Mouse (Mus musculus): ENCODE measurements around the gene Kif27.
A peak's percentile ranks its signal among the peaks of the same experiment; 100 is the strongest.
"Not testable (repeated sequence)": the region's sequence is repeated elsewhere in the genome, so short reads cannot be mapped to it uniquely, and the experiment has no call there.

Kif27 gene

DNA sequence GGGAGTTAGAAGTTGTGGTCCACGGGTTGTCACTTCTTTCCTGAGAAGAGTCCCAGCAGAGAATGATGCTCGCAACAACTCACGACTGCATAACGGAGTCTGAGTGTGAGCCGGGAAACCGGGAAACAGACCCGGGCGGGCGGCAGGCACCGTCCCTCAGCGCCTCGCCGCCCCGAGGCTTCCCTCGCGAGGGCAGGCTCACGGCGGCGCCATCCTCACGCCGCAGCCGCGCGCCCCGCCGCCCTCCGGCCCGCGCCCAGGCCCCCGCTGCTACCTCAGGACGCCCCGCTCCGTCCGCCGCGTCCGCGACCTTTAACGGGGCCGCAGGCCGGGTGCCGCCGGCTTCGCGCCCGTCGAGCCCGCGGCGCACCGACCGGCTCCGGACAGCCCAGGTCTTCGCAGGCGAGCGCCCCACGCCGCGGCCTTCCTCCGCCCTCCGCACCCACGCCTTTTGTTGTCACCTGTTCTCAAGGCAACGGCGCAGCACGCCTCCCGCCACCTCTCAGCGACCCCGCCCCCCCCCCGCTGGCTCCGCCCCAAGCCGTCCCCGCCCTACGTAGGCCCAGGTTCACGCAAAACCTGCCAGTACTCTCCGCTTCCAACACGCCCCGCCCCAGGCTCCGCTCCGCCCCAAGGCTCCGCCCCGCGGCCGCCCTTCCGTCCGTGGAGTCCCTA, at the start of gene Kif27:
Gene Kif27 (minus strand): TSS at position 494 of the 675 bp plus-strand sequence.
- DNase-seq (ENCODE audit: inconsistent age in 2 of 2, low spot score in 1 of 2) = peak; percentile 90 to 93

DNA sequence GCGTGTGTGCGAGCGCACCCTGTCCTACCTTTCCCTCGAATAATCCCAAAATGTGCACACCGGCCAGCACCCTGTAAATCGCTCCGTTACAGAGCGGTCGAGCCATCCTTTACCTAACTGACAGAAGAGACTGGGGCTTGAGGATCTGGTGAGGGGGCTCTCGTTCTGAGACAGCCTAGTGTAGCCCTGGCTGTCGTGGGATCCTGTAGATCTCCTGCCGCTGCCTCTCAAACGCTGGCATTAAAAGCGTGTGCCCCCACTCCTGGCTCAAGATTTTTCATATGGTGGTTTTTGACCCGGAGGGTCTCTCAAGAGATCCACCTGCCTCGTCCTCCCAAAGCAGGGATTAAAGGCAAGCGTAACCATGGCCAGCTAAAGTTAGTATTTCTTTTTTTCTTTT, 44.3 kb upstream of the Kif27 start, which contains the start of gene Hnrnpk:
Gene Hnrnpk (minus strand): TSS at position 101 of the 400 bp plus-strand sequence.
- DNase-seq (ENCODE audit: inconsistent age in 2 of 2, low spot score in 1 of 2) = not testable (repeated sequence)

DNA sequence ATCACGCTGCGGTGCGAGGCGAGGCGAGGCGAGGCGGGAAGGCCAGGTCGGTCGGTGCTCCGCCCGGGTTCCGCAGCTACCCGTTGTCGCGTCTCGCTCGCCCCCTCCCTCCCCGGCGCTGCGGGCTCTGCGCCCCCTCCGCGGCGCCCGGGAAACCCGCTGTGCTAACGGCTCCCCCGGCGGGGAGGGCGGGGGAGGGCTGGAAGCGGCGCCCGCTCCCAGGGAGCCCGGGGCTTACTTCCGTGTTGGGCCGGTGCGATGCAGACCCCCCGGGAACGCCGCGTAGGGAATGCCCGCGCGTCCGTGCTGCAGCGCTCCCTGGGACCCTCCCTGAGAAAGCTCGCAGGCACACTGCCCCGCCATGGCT, 43.8 kb upstream of the Kif27 start:
- DNase-seq (ENCODE audit: inconsistent age in 2 of 2, low spot score in 1 of 2) = no peak

- peak; percentile 98 to 99 for DNase-seq (ENCODE audit: inconsistent age in 2 of 2, low spot score in 1 of 2)
Measured at GRCm38 (mm10) chr13:58402003-58402743, 43.3 kb upstream of the Kif27 start, which contains the start of gene Rmi1. Gene Rmi1, plus strand, starts transcription at chr13:58402248.

GRCm38 (mm10) chr13:58401135-58402002, 42.4 kb upstream of the Kif27 start:
- DNase-seq (ENCODE audit: inconsistent age in 2 of 2, low spot score in 1 of 2) = peak; percentile 81 to 92

- DNase-seq (ENCODE audit: inconsistent age in 2 of 2, low spot score in 1 of 2) = no peak
Measured at GRCm38 (mm10) chr13:58400576-58400975, 41.7 kb upstream of the Kif27 start.

DNA sequence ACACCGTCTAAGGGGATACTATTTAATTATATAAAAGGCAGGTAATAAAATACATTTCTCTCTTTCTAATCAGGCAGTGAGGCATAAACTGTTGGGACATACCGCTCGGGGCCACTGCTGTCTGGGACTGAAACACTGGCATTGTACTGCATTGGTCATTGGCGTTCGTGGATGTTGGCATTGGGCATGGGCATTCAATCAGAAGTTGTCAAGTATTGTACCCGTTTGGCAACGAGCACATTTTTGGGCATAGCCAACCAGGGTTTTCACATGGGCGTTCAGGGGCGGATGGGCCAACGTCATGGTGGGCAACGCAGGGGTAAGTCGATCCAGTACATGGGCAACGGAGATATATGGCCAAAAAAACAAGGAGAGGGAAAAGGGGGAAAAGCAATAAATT, 38.7 kb upstream of the Kif27 start:
- peak in 1 of 2 experiments; percentile 63 for DNase-seq (ENCODE audit: inconsistent age in 2 of 2, low spot score in 1 of 2)

GRCm38 (mm10) chr13:58394392-58394791, 35.5 kb upstream of the Kif27 start:
- not testable (repeated sequence) for DNase-seq (ENCODE audit: inconsistent age in 2 of 2, low spot score in 1 of 2)

GRCm38 (mm10) chr13:58389324-58389951, 30.5 kb upstream of the Kif27 start:
- no peak for DNase-seq (ENCODE audit: inconsistent age in 2 of 2, low spot score in 1 of 2)

DNA sequence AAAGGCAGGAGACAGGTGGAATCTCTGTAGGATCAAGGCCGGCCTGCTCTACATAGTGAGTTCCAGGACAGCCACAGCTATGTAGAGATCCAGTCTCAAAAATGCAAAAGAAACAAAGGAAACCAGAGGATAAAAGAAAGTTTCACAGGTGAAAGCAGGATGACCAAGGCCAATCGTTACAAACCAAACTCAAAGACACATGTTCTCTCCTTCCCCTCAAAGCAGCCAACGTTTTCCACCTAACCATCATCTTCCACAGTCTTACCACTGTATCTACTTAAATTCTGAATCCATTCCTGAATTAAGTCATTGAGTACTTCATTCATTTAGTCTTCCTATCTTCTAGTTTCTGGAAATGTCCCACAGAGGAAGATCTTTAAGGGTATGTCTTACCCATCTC, 29.5 kb upstream of the Kif27 start:
- no peak for DNase-seq (ENCODE audit: inconsistent age in 2 of 2, low spot score in 1 of 2)

DNA sequence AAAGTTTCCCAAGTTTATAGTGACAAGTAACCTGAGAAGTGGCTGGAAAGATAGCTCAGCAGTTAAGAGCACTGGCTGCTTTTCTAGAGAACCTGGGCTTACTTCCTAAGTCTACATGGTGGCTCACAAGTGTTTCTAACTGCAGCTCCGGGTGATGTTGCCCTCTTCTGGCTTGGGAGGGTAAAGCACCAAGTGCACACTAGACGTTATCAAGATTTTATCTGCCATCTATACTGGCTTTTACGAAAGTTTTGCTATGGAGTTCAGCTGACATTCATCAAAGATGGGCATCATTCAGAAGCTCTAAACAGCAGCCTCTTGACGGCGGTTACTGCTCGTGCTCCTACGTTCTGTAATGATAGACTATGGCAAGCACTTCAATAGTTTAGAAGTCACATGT, 29.0 kb upstream of the Kif27 start:
- peak; percentile 72 to 91 for DNase-seq (ENCODE audit: inconsistent age in 2 of 2, low spot score in 1 of 2)

- DNase-seq (ENCODE audit: inconsistent age in 2 of 2, low spot score in 1 of 2) = no peak
Measured at GRCm38 (mm10) chr13:58385547-58385920, 26.6 kb upstream of the Kif27 start.

DNA sequence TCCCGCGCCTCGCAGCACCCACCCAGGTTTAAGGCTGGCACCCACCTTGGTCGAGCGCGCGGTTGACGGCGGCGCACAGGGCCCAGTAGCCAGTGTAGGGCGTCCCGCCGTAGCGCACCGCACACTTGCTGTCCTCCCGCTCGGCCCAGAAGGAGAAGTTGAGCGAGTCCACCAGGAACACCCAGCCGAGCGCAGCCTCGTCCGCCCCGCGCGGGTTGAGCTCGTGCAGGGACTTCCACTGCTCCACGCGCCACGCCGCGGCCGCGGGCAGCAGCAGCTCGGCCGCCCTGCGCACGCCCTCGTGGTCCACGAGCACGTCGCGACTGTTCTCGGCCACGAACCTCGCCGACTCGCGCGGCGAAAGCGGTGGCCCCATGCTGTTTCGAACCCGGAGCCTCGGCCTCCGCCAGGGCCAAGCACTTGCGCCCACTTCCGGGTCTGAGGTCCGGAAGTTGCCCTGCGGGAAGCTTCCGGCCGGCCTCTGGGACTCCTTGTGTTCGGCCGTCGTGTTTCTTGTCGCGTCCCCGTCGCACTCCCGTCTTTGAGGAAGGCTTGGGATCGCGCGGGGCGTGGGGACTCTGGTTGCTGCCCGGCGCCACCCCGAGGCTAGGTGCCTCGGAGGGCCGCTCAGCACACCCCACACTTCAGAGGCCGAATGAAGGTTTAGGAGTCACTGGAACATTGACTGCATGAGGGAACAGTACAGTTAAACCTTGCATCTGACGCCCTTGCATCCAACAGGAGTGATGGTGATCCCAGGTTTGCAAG, 26.0 kb upstream of the Kif27 start, which contains the start of gene 2210016F16Rik:
Gene 2210016F16Rik (minus strand): TSS at position 447 of the 768 bp plus-strand sequence.
- peak; percentile 76 to 91 for DNase-seq (ENCODE audit: inconsistent age in 2 of 2, low spot score in 1 of 2)

DNA sequence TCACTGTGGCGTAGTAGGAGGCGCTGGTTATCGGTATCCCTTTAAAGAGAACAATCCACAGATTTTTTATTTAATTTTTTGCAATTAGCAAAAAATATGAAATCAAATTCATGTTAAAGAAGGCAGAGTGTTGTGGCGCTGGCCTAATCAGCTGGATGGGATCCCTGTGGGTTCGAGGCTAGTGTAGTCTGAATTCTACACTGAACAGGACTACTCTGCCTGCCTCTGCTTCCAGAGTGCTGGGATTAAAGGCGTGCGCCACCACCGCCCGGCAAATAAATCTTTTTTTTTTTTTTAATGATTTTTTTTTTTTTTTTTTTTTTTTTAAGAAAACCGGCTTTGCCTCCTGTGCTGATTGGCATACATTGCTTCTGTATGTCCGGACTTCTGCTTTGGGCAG, 25.4 kb upstream of the Kif27 start:
- DNase-seq (ENCODE audit: inconsistent age in 2 of 2, low spot score in 1 of 2) = no peak

- DNase-seq (ENCODE audit: inconsistent age in 2 of 2, low spot score in 1 of 2) = no peak
Measured at GRCm38 (mm10) chr13:58373153-58373470, 14.2 kb upstream of the Kif27 start.

DNA sequence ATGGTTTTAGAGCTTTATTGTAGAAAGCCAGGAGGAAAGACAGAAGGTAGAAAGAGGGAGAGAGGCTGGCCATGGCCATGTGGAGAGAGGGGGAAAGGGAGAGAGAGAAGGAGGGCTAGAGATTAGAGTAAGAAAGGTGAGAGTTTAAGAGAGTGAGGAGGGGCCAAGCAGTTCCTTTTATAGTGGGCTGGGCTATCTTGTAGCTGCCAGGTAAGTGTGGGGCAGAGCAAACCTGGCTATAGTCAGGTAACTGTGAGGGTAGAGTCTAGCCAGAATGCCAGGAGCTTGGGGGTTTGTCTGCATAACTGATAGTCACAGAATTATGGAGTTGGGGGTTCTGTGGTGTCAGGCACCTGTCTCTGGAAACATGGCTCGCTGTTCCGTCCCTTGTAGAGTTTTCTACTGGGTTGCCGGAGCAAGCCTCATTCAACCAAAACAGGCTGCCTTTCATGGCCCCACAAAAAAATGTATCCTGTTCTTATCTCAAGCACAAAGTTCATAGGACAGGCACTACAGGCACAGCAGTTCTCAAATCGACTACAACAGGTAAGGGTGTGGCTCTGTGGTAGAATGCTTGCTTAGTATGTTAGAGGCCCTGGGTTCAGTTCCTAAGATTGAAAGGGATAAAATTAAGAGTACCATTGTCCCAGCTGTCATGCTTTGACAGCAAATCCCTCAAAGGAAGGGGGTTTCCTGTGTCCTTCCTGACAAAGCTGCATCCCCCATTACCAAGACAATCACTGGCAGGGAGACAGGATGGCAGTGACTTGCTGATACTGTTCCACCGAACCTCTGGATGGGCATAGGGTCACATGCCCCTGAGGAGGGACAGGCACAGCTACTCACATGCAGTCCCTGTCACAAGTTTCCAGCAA, 13.6 kb upstream of the Kif27 start:
- no peak for DNase-seq (ENCODE audit: inconsistent age in 2 of 2, low spot score in 1 of 2)

DNA sequence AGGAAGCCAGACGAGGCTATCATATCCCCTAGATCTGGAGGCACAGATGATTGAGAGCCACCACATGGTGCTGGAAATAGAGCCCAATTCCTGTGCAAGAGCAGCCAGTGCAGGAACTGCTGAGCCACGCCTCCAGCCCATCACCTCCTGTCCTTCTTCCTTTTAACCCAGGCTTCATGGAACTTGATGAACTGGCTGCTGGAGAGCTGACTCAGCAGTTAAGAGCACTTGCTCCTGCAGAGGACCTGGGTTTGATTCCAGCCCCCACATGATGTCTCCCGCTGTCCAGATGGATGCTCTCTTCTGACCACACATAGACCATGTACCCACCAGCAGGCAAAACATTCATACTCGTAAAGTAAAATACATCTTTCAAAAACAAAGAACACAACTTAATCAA, 9.9 kb upstream of the Kif27 start:
- no peak for DNase-seq (ENCODE audit: inconsistent age in 2 of 2, low spot score in 1 of 2)

DNA sequence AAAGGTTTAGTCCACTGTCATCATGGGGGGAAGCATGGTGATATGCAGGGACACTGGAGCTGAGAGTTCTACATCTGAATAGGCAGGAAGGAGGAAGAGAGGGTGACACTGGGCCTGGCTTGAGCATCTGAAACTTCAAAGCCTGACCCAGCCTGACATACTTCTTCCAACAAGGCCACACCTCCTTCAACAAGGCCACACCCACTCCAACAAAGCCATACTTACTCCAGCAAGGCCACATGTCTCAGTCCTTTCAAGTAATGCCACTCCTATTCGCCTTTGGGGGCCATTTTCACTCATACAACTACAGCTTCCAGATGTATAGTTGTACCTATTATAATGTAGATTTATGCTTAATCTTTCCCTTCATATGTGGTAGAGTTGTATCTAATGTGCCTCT, 8.7 kb upstream of the Kif27 start:
- DNase-seq (ENCODE audit: inconsistent age in 2 of 2, low spot score in 1 of 2) = no peak

- DNase-seq (ENCODE audit: inconsistent age in 2 of 2, low spot score in 1 of 2) = no peak
Measured at GRCm38 (mm10) chr13:58366373-58366772, 7.5 kb upstream of the Kif27 start.

Measured in adrenal gland, adult (tissue).